Mouse (Mus musculus): ENCODE results near the gene Gm15293. TPM values are rescaled to one million over a fixed set of nuclear protein-coding genes. Genes with fewer than 3 reads are reported as not detected.
"Not testable (repeated sequence)": the region's sequence is repeated elsewhere in the genome, so short reads cannot be mapped to it uniquely, and the experiment has no call there.

The Gm15293 gene
- total RNA-seq (2014; rRNA removed): not detected in 2 replicates
- not detected in 2 replicates for polyA plus RNA-seq (2015; fragmentation: Nextera tagmentation; extraction: Ambion mirVana)

- ATAC-seq; H3K4me3 ChIP-seq (ENCODE audit: low read length); H3K36me3 ChIP-seq (ENCODE audit: insufficient read depth, low read length); H3K9me3 ChIP-seq (ENCODE audit: low read length); DNase-seq (ENCODE audit: low spot score); H3K27me3 ChIP-seq (ENCODE audit: insufficient read depth, low read length); H3K27ac ChIP-seq; H3K9ac ChIP-seq (replicated peaks; ENCODE audit: low read length); H3K4me1 ChIP-seq (ENCODE audit: insufficient read depth, low read length); H3K4me2 ChIP-seq (ENCODE audit: low read depth, low read length): not testable (repeated sequence)
- no CpG with 5 or more reads among the region's 1 CpGs for WGBS
Observed at GRCm38 (mm10) chr8:21201261-21201660, at the start of gene Gm15293. TSS of gene Gm15293 (plus strand) at chr8:21201561.

- H3K36me3 ChIP-seq (ENCODE audit: insufficient read depth, low read length); ATAC-seq: not testable (repeated sequence)
- no CpG with 5 or more reads among the region's 1 CpGs for WGBS
Observed at GRCm38 (mm10) chr8:21161977-21162376, 39.4 kb upstream of the Gm15293 start, which contains the start of gene Defa22. TSS of gene Defa22 (plus strand) at chr8:21162277.

GRCm38 (mm10) chr8:21191314-21191713, 10.0 kb upstream of the Gm15293 start, which contains the start of gene Defa31:
TSS of gene Defa31 (plus strand) at chr8:21191614.
- H3K36me3 ChIP-seq (ENCODE audit: insufficient read depth, low read length); H3K4me2 ChIP-seq (ENCODE audit: low read depth, low read length); ATAC-seq; H3K4me1 ChIP-seq (ENCODE audit: insufficient read depth, low read length); H3K9me3 ChIP-seq (ENCODE audit: low read length); DNase-seq (ENCODE audit: low spot score); H3K9ac ChIP-seq (replicated peaks; ENCODE audit: low read length); H3K4me3 ChIP-seq (ENCODE audit: low read length); H3K27ac ChIP-seq; H3K27me3 ChIP-seq (ENCODE audit: insufficient read depth, low read length): not testable (repeated sequence)
- WGBS: no CpG with 5 or more reads among the region's 1 CpGs

More at GRCm38 (mm10) chr8:21161977-21162376, 39.4 kb upstream of the Gm15293 start, which contains the start of gene Defa22:
- not testable (repeated sequence) for H3K4me1 ChIP-seq (ENCODE audit: insufficient read depth, low read length); H3K27ac ChIP-seq; H3K4me2 ChIP-seq (ENCODE audit: low read depth, low read length); H3K9me3 ChIP-seq (ENCODE audit: low read length); H3K9ac ChIP-seq (replicated peaks; ENCODE audit: low read length); H3K27me3 ChIP-seq (ENCODE audit: insufficient read depth, low read length); H3K4me3 ChIP-seq (ENCODE audit: low read length); DNase-seq (ENCODE audit: low spot score)

Other genes starting within 250 kb of the Gm15293 start
- not detected in 2 replicates for gene Defa21, start 176.0 kb upstream of the Gm15293 start, total RNA-seq (2014; rRNA removed)
- not detected in 2 replicates for gene Defa21, start 176.0 kb upstream of the Gm15293 start, polyA plus RNA-seq (2015; fragmentation: Nextera tagmentation; extraction: Ambion mirVana)
- not detected in 2 replicates for gene Defa23, start 146.5 kb upstream of the Gm15293 start, total RNA-seq (2014; rRNA removed)
- not detected in 2 replicates for gene Defa23, start 146.5 kb upstream of the Gm15293 start, polyA plus RNA-seq (2015; fragmentation: Nextera tagmentation; extraction: Ambion mirVana)
- gene Defa35, start 136.5 kb upstream of the Gm15293 start, total RNA-seq (2014; rRNA removed): not detected in 2 replicates
- gene Defa35, start 136.5 kb upstream of the Gm15293 start, polyA plus RNA-seq (2015; fragmentation: Nextera tagmentation; extraction: Ambion mirVana): not detected in 2 replicates
- gene Defa25, start 117.1 kb upstream of the Gm15293 start, total RNA-seq (2014; rRNA removed): not detected in 2 replicates
- gene Defa25, start 117.1 kb upstream of the Gm15293 start, polyA plus RNA-seq (2015; fragmentation: Nextera tagmentation; extraction: Ambion mirVana): not detected in 2 replicates
- not detected in 2 replicates for gene Gm14851, start 105.5 kb upstream of the Gm15293 start, total RNA-seq (2014; rRNA removed)
- not detected in 2 replicates for gene Gm14851, start 105.5 kb upstream of the Gm15293 start, polyA plus RNA-seq (2015; fragmentation: Nextera tagmentation; extraction: Ambion mirVana)
- not detected in 2 replicates for gene Defa30, start 66.9 kb upstream of the Gm15293 start, total RNA-seq (2014; rRNA removed)
- gene Defa30, start 66.9 kb upstream of the Gm15293 start, polyA plus RNA-seq (2015; fragmentation: Nextera tagmentation; extraction: Ambion mirVana): not detected in 2 replicates
- gene Defa22, start 39.3 kb upstream of the Gm15293 start, total RNA-seq (2014; rRNA removed): not detected in 2 replicates
- gene Defa22, start 39.3 kb upstream of the Gm15293 start, polyA plus RNA-seq (2015; fragmentation: Nextera tagmentation; extraction: Ambion mirVana): not detected in 2 replicates
- gene Defa31, start 9.9 kb upstream of the Gm15293 start, total RNA-seq (2014; rRNA removed): not detected in 2 replicates
- gene Defa31, start 9.9 kb upstream of the Gm15293 start, polyA plus RNA-seq (2015; fragmentation: Nextera tagmentation; extraction: Ambion mirVana): not detected in 2 replicates
- not detected in 2 replicates for gene Gm15292, start 48.2 kb downstream of the Gm15293 start, total RNA-seq (2014; rRNA removed)
- gene Gm15292, start 48.2 kb downstream of the Gm15293 start, polyA plus RNA-seq (2015; fragmentation: Nextera tagmentation; extraction: Ambion mirVana): not detected in 2 replicates
- not detected in 2 replicates for gene Defa27, start 114.0 kb downstream of the Gm15293 start, total RNA-seq (2014; rRNA removed)
- not detected in 2 replicates for gene Defa27, start 114.0 kb downstream of the Gm15293 start, polyA plus RNA-seq (2015; fragmentation: Nextera tagmentation; extraction: Ambion mirVana)
- not detected in 2 replicates for gene Defa29, start 125.5 kb downstream of the Gm15293 start, total RNA-seq (2014; rRNA removed)
- gene Defa29, start 125.5 kb downstream of the Gm15293 start, polyA plus RNA-seq (2015; fragmentation: Nextera tagmentation; extraction: Ambion mirVana): not detected in 2 replicates
- gene Defa2, start 177.0 kb downstream of the Gm15293 start, total RNA-seq (2014; rRNA removed): not detected in 2 replicates
- gene Defa2, start 177.0 kb downstream of the Gm15293 start, polyA plus RNA-seq (2015; fragmentation: Nextera tagmentation; extraction: Ambion mirVana): not detected in 2 replicates
- gene Defa33, start 190.2 kb downstream of the Gm15293 start, total RNA-seq (2014; rRNA removed): not detected in 2 replicates
- not detected in 2 replicates for gene Defa33, start 190.2 kb downstream of the Gm15293 start, polyA plus RNA-seq (2015; fragmentation: Nextera tagmentation; extraction: Ambion mirVana)
- not detected in 2 replicates for gene Defa36, start 225.8 kb downstream of the Gm15293 start, total RNA-seq (2014; rRNA removed)
- gene Defa36, start 225.8 kb downstream of the Gm15293 start, polyA plus RNA-seq (2015; fragmentation: Nextera tagmentation; extraction: Ambion mirVana): not detected in 2 replicates

Measured in hindbrain, postnatal 0 days (tissue).